Mouse (Mus musculus) liver, postnatal 0 days (tissue): ENCODE measurements around the gene Cd72. TPM values are rescaled to one million over a fixed set of nuclear protein-coding genes. Genes with fewer than 3 reads are reported as not detected.
"Not testable (repeated sequence)": the region's sequence is repeated elsewhere in the genome, so short reads cannot be mapped to it uniquely, and the experiment has no call there.

ENCODE experiments used
- ATAC-seq: fragments of 200-750 bp; cut with Nextera tagmentation; 2 replicates; pipeline ENCODE4 v1.8.0; 2017; ENCODE audit warnings: mild to moderate bottlenecking, moderate library complexity
- DNase-seq: peaks from one replicate; pipeline ENCODE4 v3.0.0-alpha.2; 2016
- H3K27ac ChIP-seq: fragments of 300-500 bp; sonication (generic); 2 replicates; pipeline ENCODE4 v1.5.1; 2014; ENCODE audit warnings: antibody characterized with exemption, moderate library complexity, mild to moderate bottlenecking, low read depth
- H3K27me3 ChIP-seq: fragments of 300-500 bp; sonication (generic); 2 replicates; pipeline ENCODE4 v1.6.1; 2014; ENCODE audit warnings: low read length, control low read depth, mixed read lengths; ENCODE audit not compliant: insufficient read depth
- H3K36me3 ChIP-seq: fragments of 300-500 bp; sonication (generic); replicated peaks from 2 replicates; pipeline ENCODE4 v1.6.1; 2014; ENCODE audit warnings: mild to moderate bottlenecking, control low read depth, low read length, moderate library complexity, mixed read lengths; ENCODE audit not compliant: insufficient read depth
- H3K4me1 ChIP-seq: fragments of 300-500 bp; sonication (generic); 2 replicates; pipeline ENCODE4 v1.6.1; 2014; ENCODE audit warnings: antibody characterized with exemption, mild to moderate bottlenecking, control low read depth; ENCODE audit not compliant: insufficient read depth
- H3K4me2 ChIP-seq: fragments of 300-500 bp; sonication (generic); 2 replicates; pipeline ENCODE4 v1.6.1; 2014; ENCODE audit warnings: low read depth, mild to moderate bottlenecking, low read length, moderate library complexity, mixed read lengths
- H3K4me3 ChIP-seq: fragments of 300-500 bp; sonication (generic); 2 replicates; pipeline ENCODE4 v1.5.1; 2014; ENCODE audit warnings: low read depth, low read length
- H3K9ac ChIP-seq: fragments of 300-500 bp; sonication (generic); replicated peaks from 2 replicates; pipeline ENCODE4 v1.6.1; 2014; ENCODE audit warnings: mild to moderate bottlenecking, moderate library complexity
- H3K9me3 ChIP-seq: fragments of 300-500 bp; sonication (generic); 2 replicates; pipeline ENCODE4 v1.6.1; 2016; ENCODE audit warnings: mild to moderate bottlenecking, control low read depth, low read length, mixed read lengths
- CTCF ChIP-seq: sonication (generic); IDR thresholded peaks from 2 replicates; pipeline ENCODE4 v1.5.1; 2016; ENCODE audit warnings: antibody characterized with exemption, low read depth
- EP300 ChIP-seq: IDR thresholded peaks from 2 replicates; pipeline ENCODE4 v1.6.1; 2016; ENCODE audit warnings: antibody characterized with exemption, low read depth, mild to moderate bottlenecking
- WGBS: fragments of 180-500 bp; shearing (Covaris S2); extraction: QIAGEN DNeasy Blood & Tissue Kit; methylation state at CpG from one replicate; pipeline ENCODE4 v1.1.7; 2014; ENCODE audit not compliant: insufficient replicate concordance; 5-methylcytosine and 5-hydroxymethylcytosine counted together
- polyA plus RNA-seq: library from polyadenylated mRNA; unstranded; fragments of >200 nt; fragmentation: Nextera tagmentation; extraction: Ambion mirVana; gene quantifications from 2 replicates; pipeline ENCODE4 v1.2.1, GENCODE M21; 2015

Gene Cd72
- polyA plus RNA-seq, 1 experiment from 2014 or later, result 10.4 TPM

DNA sequence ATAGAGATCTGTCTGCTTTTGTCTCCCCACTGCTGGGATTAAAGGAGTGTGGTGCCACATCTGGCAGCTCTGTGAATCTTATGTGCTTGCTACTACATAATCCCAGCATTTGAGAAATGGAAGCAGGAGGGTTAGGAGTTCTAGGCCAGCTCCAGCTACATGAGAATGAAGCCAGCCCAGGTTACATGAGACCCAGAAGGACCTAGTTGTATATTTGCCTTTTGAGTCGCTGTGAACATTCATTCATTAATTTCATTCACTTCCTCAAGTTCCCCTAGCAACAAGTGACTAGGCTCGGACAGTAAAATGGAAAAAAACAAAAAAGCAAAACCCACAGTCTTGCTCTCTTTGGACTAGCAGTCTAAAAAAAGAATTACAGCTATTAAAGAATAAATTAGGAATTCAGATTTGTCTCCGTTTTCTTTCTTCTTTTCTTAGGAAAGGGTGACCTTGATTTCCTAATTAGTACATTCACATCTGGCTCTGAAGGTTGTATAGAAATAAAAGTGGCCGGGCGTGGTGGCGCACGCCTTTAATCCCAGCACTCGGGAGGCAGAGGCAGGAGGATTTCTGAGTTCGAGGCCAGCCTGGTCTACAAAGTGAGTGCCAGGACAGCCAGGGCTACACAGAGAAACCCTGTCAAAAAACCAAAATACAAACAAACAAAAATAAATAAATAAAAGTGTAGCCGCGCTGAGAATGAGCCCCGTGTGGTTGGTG is 37.8 kb upstream of the Cd72 start:
- ATAC-seq, result no peak
- 41% methylated on average over 12 of the region's 12 CpGs for WGBS
- Histone ChIP-seq H3K9ac (peak overlapping the region; percentile 44; the same call in 1 of the 2 replicates), H3K4me1 (peaks cover 12% of the 10 kb centered on the region), H3K9me3 (no peaks in the 10 kb centered on the region), H3K27me3 (no peaks in the 10 kb centered on the region), H3K27ac (peak overlapping the region; percentile 83), H3K4me2 (peak overlapping the region; percentile 92), H3K36me3 (peaks cover 22% of the 10 kb centered on the region), H3K4me3 (peak overlapping the region; percentile 84)
- no peak for TF ChIP-seq CTCF
- no peak for TF ChIP-seq EP300
- DNase-seq, result no peak

DNA sequence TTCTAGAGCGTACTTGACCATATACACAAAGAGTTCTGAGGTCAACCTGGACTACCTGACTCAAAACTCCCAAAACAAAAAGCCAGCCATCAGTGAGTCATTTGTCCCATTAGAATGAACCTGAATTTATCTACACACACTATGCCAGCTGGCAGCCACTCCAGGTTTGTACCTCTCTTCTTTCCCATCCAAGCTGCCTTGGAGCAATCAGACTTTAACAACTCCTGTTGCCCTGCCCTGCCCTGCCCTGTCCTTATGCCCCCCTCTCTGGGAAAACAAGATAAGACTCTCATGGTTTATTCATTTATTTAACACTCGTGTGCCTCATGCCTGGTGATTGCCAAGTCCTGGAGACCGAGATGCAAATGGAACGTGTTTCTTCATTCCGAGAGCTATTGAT is 36.4 kb upstream of the Cd72 start:
- TF ChIP-seq CTCF (no peak), EP300 (peak; percentile 50; the same call in 1 of the 2 replicates)
- H3K36me3 ChIP-seq, result peaks cover 10% of the 10 kb centered on the region
- DNase-seq (no peak), ATAC-seq (peak; percentile 12)
- H3K9ac ChIP-seq, result no peak overlapping the region
- peaks cover 12% of the 10 kb centered on the region for H3K4me1 ChIP-seq
- no peaks in the 10 kb centered on the region for H3K9me3 ChIP-seq
- no peak overlapping the region for H3K4me3 ChIP-seq
- no peak overlapping the region for H3K27ac ChIP-seq
- WGBS, result 55% methylated on average over 5 of the region's 5 CpGs
- no peak overlapping the region for H3K4me2 ChIP-seq
- H3K27me3 ChIP-seq, result no peaks in the 10 kb centered on the region

DNA sequence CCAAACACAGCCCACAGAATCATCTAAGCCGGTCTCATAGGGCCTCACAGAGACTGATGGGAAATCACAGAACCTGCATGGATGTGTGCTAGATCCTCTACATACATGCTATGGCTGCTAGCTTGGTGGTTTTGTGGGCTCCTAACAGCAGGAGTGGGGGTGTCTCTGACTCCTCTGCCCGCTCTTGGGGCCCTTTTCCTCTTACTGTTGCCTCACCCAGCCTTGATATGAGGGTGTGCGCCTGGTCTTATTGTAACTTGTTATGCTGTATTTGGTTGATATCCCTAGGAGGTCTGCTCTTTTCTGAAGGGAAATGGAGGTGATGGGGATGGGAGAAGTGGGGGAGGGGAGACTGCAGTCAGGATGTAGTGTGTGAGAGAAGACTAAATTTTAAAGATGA is 35.2 kb upstream of the Cd72 start:
- no peak for DNase-seq
- no peak for ATAC-seq
- Histone ChIP-seq H3K9me3 (no peaks in the 10 kb centered on the region), H3K27me3 (no peaks in the 10 kb centered on the region), H3K27ac (no peak overlapping the region), H3K4me3 (no peak overlapping the region), H3K4me2 (no peak overlapping the region), H3K9ac (no peak overlapping the region), H3K36me3 (no peaks in the 10 kb centered on the region), H3K4me1 (peaks cover 10% of the 10 kb centered on the region)
- TF ChIP-seq EP300, result no peak
- no peak for TF ChIP-seq CTCF
- 88% methylated on average over 3 of the region's 3 CpGs for WGBS

DNA sequence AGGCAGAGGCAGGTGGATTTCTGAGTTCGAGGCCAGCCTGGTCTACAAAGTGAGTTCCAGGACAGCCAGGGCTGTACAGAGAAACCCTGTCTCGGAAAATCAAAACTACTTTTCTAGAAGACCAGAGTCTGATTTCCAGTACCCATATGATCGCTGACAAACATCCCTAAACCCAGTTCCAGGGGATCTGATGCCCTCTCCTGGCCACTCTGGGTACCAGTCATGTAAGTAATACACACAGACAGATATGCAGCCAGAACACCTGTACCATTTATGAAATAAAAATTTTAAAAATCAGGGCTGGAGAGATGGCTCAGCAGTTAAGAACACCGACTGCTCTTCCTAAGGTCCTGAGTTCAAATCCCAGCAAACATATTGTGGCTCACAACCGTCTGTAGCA is 31.2 kb upstream of the Cd72 start:
- H3K9ac ChIP-seq, H3K4me3 ChIP-seq, H3K27ac ChIP-seq, ATAC-seq, H3K4me2 ChIP-seq, H3K27me3 ChIP-seq, H3K36me3 ChIP-seq, H3K9me3 ChIP-seq, DNase-seq, H3K4me1 ChIP-seq: not testable (repeated sequence)
- 86% methylated on average over 5 of the region's 5 CpGs for WGBS
- peak; percentile 42 for TF ChIP-seq CTCF

DNA sequence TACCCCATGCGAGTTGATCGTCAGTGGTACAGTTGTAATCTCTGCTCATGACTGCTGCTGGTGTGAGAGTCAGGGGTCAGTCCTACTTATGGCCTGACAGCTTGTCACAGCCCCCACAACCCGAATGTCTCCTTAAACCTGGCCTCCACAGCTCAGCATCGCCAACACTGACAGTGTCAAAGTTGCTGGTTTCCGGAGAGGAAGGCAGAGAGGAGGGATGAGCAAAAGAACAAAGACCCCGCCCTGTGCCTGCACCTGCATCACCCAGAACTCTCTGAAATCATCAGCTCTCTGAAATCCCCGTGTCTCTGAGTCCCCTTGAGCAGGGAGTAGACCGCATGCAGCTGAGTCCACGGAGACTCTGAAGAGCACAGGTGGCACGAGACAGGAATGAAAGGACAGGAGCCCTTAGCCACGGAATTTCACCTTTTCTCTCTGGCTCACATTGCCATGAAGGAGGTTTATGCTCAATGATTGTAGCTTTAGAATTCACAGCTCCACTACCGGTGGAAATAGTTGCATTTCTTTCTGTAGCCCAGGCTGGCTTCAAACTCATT is 29.2 kb upstream of the Cd72 start, which contains the start of gene Sit1:
Gene Sit1 (minus strand): TSS at position 200 of the 557 bp plus-strand sequence.
- Histone ChIP-seq H3K4me2 (peak within 1 kb of the TSS; percentile 26), H3K9me3 (no peaks in the 10 kb centered on the region), H3K4me1 (peaks cover 3% of the 10 kb centered on the region), H3K9ac (no peak within 1 kb of the TSS), H3K36me3 (no peaks in the 10 kb centered on the region), H3K4me3 (no peak within 1 kb of the TSS), H3K27me3 (no peaks in the 10 kb centered on the region), H3K27ac (peak within 1 kb of the TSS; percentile 41; the same call in 1 of the 2 replicates)
- DNase-seq (no peak), ATAC-seq (no peak)
- 59% methylated on average over 12 of the region's 12 CpGs for WGBS
- TF ChIP-seq EP300 (no peak), CTCF (no peak)

DNA sequence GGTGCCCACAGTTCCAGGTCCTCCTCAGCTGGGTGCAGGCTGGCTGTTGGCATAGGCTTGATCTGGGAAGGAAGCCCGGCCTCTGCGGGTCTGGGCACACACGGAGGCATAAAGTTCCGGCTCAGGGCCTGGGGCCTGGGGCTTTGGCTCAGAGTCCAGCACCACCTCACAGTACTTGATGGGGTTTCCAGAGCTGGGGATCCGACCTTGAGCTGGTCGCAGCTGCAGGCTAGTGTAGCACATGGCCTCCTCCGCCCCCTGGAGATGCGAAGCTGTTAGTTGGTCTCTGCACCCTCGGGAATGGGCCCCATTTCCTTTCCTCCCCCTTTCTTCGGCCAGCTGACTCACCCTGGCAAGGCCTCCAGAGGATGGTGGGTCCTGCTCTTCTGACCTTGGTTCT is 28.2 kb upstream of the Cd72 start:
- Histone ChIP-seq H3K4me2 (no peak overlapping the region; the same call in 1 of the 2 replicates), H3K9me3 (no peaks in the 10 kb centered on the region), H3K4me3 (no peak overlapping the region), H3K27me3 (no peaks in the 10 kb centered on the region), H3K27ac (peak overlapping the region; percentile 41; the same call in 1 of the 2 replicates), H3K36me3 (no peaks in the 10 kb centered on the region), H3K9ac (no peak overlapping the region), H3K4me1 (peaks cover 10% of the 10 kb centered on the region)
- no peak for TF ChIP-seq CTCF
- TF ChIP-seq EP300, result no peak
- WGBS, result 53% methylated on average over 10 of the region's 10 CpGs
- ATAC-seq, result no peak
- DNase-seq, result no peak
